Mouse (Mus musculus): ENCODE measurements around the gene Tspan32. TPM values are rescaled to one million over a fixed set of nuclear protein-coding genes. Genes with fewer than 3 reads are reported as not detected.
A peak's percentile ranks its signal among the peaks of the same experiment; 100 is the strongest.

The Tspan32 gene
- polyA plus RNA-seq, 1 experiment: not detected

GRCm38 (mm10) chr7:143049331-143049730 is 44.5 kb downstream of the Tspan32 start:
- 80% methylated on average over 3 of the region's 3 CpGs for WGBS
- TF ChIP-seq CTCF (IDR thresholded peaks at IDR 0.05; ENCODE audit: insufficient read depth, low read depth, low read length): no peak
- TF ChIP-seq POLR2A (IDR thresholded peaks at IDR 0.05; ENCODE audit: insufficient read depth, low read depth, low read length): no peak
- H3K4me1 ChIP-seq (ENCODE audit: control insufficient read depth, insufficient read depth, low read length): peaks cover 10% of the 10 kb centered on the region
- H3K4me3 ChIP-seq (ENCODE audit: insufficient read depth, low read depth, low read length): no peak overlapping the region
- H3K27ac ChIP-seq (ENCODE audit: insufficient read depth, low read depth, low read length): no peak overlapping the region

GRCm38 (mm10) chr7:143049841-143050816 is 45.3 kb downstream of the Tspan32 start:
- WGBS: 94% methylated on average over 3 of the region's 3 CpGs
- H3K27ac ChIP-seq (ENCODE audit: insufficient read depth, low read depth, low read length): no peak overlapping the region

GRCm38 (mm10) chr7:143051316-143051715 is 46.5 kb downstream of the Tspan32 start:
- TF ChIP-seq CTCF (IDR thresholded peaks at IDR 0.05; ENCODE audit: insufficient read depth, low read depth, low read length) (no peak), POLR2A (IDR thresholded peaks at IDR 0.05; ENCODE audit: insufficient read depth, low read depth, low read length) (no peak)
- Histone ChIP-seq H3K4me3 (ENCODE audit: insufficient read depth, low read depth, low read length) (no peak overlapping the region), H3K4me1 (ENCODE audit: control insufficient read depth, insufficient read depth, low read length) (peaks cover 28% of the 10 kb centered on the region), H3K27ac (ENCODE audit: insufficient read depth, low read depth, low read length) (no peak overlapping the region)
- WGBS: 73% methylated on average over 2 of the region's 2 CpGs

More at GRCm38 (mm10) chr7:143049841-143050816, 45.3 kb downstream of the Tspan32 start:
- H3K4me3 ChIP-seq (ENCODE audit: insufficient read depth, low read depth, low read length): no peak overlapping the region
- TF ChIP-seq POLR2A (IDR thresholded peaks at IDR 0.05; ENCODE audit: insufficient read depth, low read depth, low read length) (no peak), CTCF (IDR thresholded peaks at IDR 0.05; ENCODE audit: insufficient read depth, low read depth, low read length) (no peak)
- H3K4me1 ChIP-seq (ENCODE audit: control insufficient read depth, insufficient read depth, low read length): peaks cover 18% of the 10 kb centered on the region

DNA sequence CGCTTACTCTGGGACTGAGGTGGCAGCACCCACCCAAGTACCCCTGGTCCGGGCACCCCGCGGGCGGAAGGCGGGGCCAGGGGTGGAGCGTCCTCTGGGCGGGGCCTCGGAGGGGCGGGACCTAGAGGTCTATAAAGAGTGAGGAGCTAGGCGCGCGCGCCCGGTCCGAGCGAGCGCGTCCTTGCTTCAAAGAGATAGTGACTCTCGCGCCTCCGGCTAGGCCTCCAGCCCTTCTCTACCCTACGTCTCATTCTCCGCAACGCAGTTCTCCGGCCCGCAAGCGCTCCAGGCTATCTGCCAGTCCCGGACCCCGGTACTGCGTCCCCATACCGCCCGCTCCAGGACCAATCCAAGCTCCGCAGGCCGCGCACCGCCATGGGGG is 47.8 kb downstream of the Tspan32 start, which contains the start of gene Cd81:
Cd81 (plus strand) TSS at position 114 of the 382 bp plus-strand sequence.
- Histone ChIP-seq H3K27ac (ENCODE audit: insufficient read depth, low read depth, low read length) (peak within 1 kb of the TSS; percentile 79), H3K4me1 (ENCODE audit: control insufficient read depth, insufficient read depth, low read length) (peaks cover 34% of the 10 kb centered on the region), H3K4me3 (ENCODE audit: insufficient read depth, low read depth, low read length) (peak within 1 kb of the TSS; percentile 68)
- under 1% methylated on average over 37 of the region's 37 CpGs for WGBS
- TF ChIP-seq CTCF (IDR thresholded peaks at IDR 0.05; ENCODE audit: insufficient read depth, low read depth, low read length) (no peak), POLR2A (IDR thresholded peaks at IDR 0.05; ENCODE audit: insufficient read depth, low read depth, low read length) (peak; percentile 92)

GRCm38 (mm10) chr7:143053008-143053899 is 48.4 kb downstream of the Tspan32 start:
- H3K4me1 ChIP-seq (ENCODE audit: control insufficient read depth, insufficient read depth, low read length): peaks cover 40% of the 10 kb centered on the region
- WGBS: under 1% methylated on average over 46 of the region's 46 CpGs

GRCm38 (mm10) chr7:143053961-143054611 is 49.2 kb downstream of the Tspan32 start:
- WGBS: 19% methylated on average over 11 of the region's 11 CpGs
- Histone ChIP-seq H3K4me1 (ENCODE audit: control insufficient read depth, insufficient read depth, low read length) (peaks cover 47% of the 10 kb centered on the region), H3K27ac (ENCODE audit: insufficient read depth, low read depth, low read length) (0 out of 2 replicates have a peak overlapping the region, but pooled peaks have one; percentile 40), H3K4me3 (ENCODE audit: insufficient read depth, low read depth, low read length) (peak overlapping the region; percentile 68)
- TF ChIP-seq CTCF (IDR thresholded peaks at IDR 0.05; ENCODE audit: insufficient read depth, low read depth, low read length) (no peak), POLR2A (IDR thresholded peaks at IDR 0.05; ENCODE audit: insufficient read depth, low read depth, low read length) (no peak)

More at GRCm38 (mm10) chr7:143053008-143053899, 48.4 kb downstream of the Tspan32 start:
- peak overlapping the region; percentile 68 for H3K4me3 ChIP-seq (ENCODE audit: insufficient read depth, low read depth, low read length)
- peak overlapping the region; percentile 79 for H3K27ac ChIP-seq (ENCODE audit: insufficient read depth, low read depth, low read length)
- TF ChIP-seq CTCF (IDR thresholded peaks at IDR 0.05; ENCODE audit: insufficient read depth, low read depth, low read length) (no peak), POLR2A (IDR thresholded peaks at IDR 0.05; ENCODE audit: insufficient read depth, low read depth, low read length) (no peak)

GRCm38 (mm10) chr7:143054612-143054965 is 49.7 kb downstream of the Tspan32 start:
- no peak for TF ChIP-seq CTCF (IDR thresholded peaks at IDR 0.05; ENCODE audit: insufficient read depth, low read depth, low read length)
- no peak for TF ChIP-seq POLR2A (IDR thresholded peaks at IDR 0.05; ENCODE audit: insufficient read depth, low read depth, low read length)
- 17% methylated on average over 3 of the region's 3 CpGs for WGBS
- Histone ChIP-seq H3K4me1 (ENCODE audit: control insufficient read depth, insufficient read depth, low read length) (peaks cover 50% of the 10 kb centered on the region), H3K4me3 (ENCODE audit: insufficient read depth, low read depth, low read length) (peak overlapping the region; percentile 68), H3K27ac (ENCODE audit: insufficient read depth, low read depth, low read length) (no peak overlapping the region)

DNA sequence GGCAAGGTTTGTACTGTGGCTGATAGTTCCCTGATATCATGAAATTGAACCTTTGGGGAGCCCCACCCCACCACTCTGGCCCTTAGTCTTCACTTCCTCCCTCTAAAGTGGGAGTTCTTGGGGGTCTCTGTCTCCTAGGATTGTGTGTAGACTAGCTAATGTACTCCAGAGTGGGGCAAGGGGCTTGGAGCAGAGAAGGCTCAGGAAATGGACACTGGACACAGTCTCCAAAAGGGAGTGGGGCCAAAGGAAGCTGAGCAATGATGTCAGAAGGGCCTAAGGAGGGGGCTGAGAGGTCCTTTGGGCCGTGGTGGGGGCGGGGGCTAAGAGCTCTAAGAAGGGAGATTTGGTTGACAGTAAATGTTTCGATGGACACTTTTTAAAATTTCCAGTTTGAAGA is 50.2 kb downstream of the Tspan32 start:
- peak overlapping the region; percentile 68; the same call in 1 of the 2 replicates for H3K4me3 ChIP-seq (ENCODE audit: insufficient read depth, low read depth, low read length)
- TF ChIP-seq POLR2A (IDR thresholded peaks at IDR 0.05; ENCODE audit: insufficient read depth, low read depth, low read length): no peak
- no peak for TF ChIP-seq CTCF (IDR thresholded peaks at IDR 0.05; ENCODE audit: insufficient read depth, low read depth, low read length)
- H3K27ac ChIP-seq (ENCODE audit: insufficient read depth, low read depth, low read length): no peak overlapping the region
- H3K4me1 ChIP-seq (ENCODE audit: control insufficient read depth, insufficient read depth, low read length): peaks cover 50% of the 10 kb centered on the region
- 69% methylated on average over 3 of the region's 3 CpGs for WGBS
